Mouse (Mus musculus) v-Abl transformed pro-B cells (cell line): ENCODE measurements around the gene Vmn2r-ps159.
"Not testable (repeated sequence)": the region's sequence is repeated elsewhere in the genome, so short reads cannot be mapped to it uniquely, and the experiment has no call there.

Experiments
- in situ Hi-C, 2 experiments: fragments of 400-800 bp; cut with MboI; formaldehyde crosslinking; loops; one replicate each; pipeline ENCODE4 v1.15.1; 2025; ENCODE audit not compliant: unreplicated experiment in 2 of 2

Gene Vmn2r-ps159

GRCm38 (mm10) chr4:156330803-156331202 lies at the start of gene Vmn2r-ps159:
Vmn2r-ps159 (plus strand) TSS chr4:156331103.
- in situ Hi-C loops, result not testable (repeated sequence)

DNA sequence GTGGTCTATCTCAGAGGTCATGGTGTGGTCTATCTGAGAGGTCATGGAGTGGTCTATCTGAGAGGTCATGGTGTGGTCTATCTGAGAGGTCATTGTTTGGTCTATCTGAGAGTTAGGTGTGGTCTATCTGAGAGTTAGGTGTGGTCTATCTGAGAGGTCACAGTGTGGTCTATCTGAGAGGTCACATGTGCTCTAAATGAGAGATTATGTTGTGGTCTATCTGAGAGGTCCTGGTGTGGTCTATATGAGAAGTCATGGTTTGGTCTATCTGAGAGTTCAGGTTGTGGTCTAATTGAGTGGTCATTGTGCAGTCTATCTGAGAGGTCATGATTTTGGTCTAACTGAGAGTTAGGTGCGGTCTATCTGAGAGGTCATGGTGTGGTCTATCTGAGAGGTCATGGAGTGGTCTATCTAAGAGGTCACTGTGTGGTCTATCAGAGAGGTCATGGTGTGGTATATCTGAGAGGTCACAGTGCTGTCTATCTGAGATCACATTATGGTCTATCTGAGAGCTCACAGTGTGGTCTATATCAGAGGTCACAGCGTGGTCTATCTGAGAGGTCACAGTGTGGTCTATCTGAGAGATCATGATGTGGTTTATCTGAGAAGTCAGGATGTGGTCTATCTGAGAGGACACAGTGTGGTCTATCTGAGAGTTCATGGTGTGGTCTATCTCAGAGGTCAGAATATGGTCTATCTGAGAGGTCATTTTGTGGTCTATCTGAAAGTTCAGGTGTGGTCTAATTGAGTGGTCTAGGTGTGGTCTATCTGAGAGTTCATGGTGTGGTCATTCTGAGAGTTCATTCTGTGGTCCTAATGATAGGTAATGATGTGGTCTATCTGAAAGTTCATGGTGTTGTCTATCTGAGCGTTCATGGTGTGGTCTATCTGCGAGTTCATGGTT lies 10.9 kb downstream of the Vmn2r-ps159 start:
- in situ Hi-C loops, result not testable (repeated sequence)

DNA sequence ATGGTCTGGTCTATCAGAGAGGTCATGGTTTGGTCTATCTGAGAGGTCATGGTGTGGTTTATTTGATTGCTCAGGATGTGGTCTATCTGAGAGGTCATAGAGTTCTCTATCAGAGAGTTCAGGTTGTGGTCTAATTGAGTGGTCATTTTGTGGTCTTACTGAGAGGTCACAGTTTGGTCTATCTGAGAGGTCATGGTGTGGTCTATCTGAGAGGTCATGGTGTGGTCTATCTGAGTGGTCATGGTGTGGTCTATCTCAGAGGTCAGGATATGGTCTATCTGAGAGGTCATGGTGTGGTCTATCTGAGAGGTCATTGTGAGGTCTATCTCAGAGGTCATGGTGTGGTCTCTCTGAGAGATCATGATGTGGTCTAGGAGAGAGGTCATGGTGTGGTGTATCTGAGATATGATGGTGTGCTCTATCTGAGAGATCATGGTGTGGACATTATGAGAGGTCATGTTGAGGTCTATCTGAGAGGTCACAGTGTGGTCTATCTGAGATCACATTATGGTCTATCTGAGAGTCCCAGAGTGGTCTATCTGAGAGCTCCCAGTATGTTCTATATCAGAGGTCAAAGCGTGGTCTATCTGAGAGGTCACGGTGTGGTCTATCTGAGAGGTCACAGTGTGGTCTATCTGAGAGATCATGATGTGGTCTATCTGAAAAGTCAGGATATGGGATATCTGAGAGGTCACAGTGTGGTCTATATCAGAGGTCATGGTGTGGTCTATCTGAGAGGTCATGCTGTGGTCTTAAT lies 11.8 kb downstream of the Vmn2r-ps159 start:
- in situ Hi-C loops, result no loop called here

DNA sequence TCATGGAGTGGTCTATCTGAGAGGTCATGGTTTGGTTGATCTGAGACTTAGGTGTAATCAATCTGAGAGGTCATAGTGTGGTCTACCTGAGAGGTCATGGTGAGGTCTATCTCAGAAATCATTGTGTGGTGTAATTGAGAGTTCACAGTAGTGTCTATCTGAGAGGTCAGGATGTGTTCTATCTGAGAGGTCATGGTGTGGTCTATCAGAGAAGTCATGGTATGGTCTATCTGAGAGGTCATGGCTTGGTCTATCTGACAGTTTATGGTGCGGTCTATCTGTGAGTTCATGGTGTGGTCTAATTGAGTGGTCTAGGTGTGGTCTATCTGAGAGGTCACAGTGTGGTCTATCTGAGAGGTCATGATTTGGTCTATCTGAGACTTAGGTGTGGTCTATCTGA lies 12.4 kb downstream of the Vmn2r-ps159 start:
- in situ Hi-C loops, result no loop called here

GRCm38 (mm10) chr4:156356756-156357437 lies 26.0 kb downstream of the Vmn2r-ps159 start:
- in situ Hi-C loops, result not testable (repeated sequence)
